Mouse (Mus musculus): ENCODE measurements at regions not wholly inside any gene's neighbourhood (a gene's known extent, or its start where the extent isn't known, plus 50 kb on each side); places are given as distances from the start of the nearest gene placed in this dataset.

DNA sequence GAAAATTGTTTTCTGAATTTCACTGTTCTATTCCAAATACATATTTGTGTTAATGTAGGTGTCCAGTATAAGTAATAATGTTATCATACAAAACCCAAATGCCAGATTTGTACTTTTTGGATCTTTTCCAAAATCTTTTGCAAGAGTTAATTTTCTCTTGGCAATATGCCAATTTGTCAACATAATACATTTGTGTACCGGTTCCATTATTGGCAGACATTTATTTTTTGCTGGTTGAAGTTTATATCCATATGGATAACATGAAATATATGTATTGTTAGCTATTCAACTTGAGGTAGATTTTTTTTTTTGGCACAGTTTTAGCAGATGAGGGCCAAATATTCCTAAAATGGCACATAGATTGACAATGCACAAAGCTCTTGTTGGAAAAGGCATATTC is 679.1 kb upstream of the Gje1 start:
- DNase-seq, result no peak
- intact Hi-C loops (cut with DNase I), result no loop called here

DNA sequence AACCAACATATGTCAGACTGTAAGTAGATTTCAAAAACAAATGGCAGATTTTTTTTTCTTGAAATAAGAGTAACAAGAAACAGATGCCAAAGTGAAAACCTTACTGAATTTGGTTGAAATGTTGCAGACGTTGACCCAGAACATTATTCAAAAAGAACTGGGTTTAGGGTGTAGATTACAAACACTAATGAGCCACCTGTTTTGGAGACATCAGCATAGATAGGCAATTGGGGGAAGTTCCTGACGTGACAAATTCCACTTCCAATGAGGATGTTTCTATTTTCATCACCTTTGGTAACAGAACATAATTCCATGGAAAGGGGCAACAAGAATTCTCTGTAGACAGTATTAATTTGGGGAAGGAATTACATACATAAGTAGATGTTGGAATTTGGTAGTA is 677.3 kb upstream of the Gje1 start:
- no peak overlapping the region for H3K27ac ChIP-seq
- intact Hi-C loops (cut with DNase I), result no loop called here
- no peak for DNase-seq
- TF ChIP-seq CTCF (IDR thresholded peaks at IDR 0.05), result no peak
- no peak overlapping the region for H3K4me3 ChIP-seq

More for the DNA sequence above, 679.1 kb upstream of the Gje1 start:
- Histone ChIP-seq H3K4me3 (no peak overlapping the region), H3K27ac (no peak overlapping the region)
- TF ChIP-seq CTCF (IDR thresholded peaks at IDR 0.05), result no peak

DNA sequence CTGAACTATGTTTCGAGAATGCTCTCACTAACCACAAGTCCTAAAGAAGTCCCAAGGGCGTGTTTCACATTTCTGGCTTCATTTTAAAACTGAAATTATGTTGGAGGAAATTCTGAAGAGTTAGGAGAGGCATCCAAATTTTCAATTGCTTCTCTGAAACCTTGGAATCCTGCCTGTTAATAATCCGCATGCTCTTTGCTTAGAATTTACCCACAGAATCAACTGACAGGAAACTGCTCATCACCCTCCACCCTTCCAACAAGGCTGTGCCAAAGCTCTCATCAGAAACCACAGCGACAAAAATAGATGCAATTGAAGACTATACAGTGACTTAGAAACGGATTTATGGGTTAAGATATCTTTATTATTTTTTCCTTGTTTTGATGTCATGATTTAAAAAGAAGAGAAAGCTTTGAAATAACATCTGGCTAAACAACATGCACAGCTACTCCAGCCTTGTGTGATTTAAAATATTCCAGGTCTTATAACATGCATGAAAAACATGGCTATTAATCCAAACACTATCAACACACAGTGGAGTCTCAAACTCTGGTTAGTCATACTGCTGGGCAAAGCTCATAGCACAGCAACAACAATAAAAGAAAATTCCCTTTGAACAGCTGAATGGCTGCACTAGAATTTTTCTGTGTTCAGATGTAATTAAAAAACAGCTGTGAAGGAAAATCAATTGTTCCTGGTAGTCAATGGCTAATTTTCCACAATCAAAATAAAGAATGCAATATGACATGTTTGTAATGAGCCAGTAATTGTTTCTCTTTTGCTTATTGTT is 674.2 kb upstream of the Gje1 start:
- intact Hi-C loops (cut with DNase I), result no loop called here
- DNase-seq, result peak; percentile 12
- Histone ChIP-seq H3K4me3 (no peak overlapping the region), H3K27ac (peak overlapping the region; percentile 54; the same call in 1 of the 2 replicates)
- TF ChIP-seq CTCF (IDR thresholded peaks at IDR 0.05), result no peak

DNA sequence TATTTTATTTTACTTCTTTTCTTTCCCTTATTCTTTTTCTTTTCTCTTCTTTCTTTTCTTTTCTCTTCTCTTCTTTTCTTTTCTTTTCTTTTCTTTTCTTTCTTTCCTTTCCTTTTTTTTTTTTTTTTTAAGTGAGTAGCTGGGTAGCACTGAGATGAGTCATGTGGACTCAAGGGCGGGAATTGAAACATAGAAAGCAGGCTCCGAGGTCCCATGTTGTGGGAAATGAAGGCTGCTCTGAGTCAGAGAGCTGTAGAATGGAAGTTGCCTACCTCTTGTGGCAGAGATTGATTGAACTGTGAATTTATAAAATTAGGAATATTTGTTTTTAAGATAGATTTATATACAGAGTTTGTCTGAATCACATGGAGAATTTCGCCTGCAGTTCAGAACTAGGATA is 655.6 kb upstream of the Gje1 start:
- H3K27ac ChIP-seq, result no peak overlapping the region
- DNase-seq, result no peak
- TF ChIP-seq CTCF (IDR thresholded peaks at IDR 0.05), result no peak
- no peak overlapping the region for H3K4me3 ChIP-seq
- intact Hi-C loops (cut with DNase I), result no loop called here

Measured in gastrocnemius, adult 2 months (tissue).